Mouse (Mus musculus) adrenal gland, postnatal 36 days (tissue): Measurements from ENCODE around the gene Gnl3. TPM values are rescaled to one million over a fixed set of nuclear protein-coding genes. Genes with fewer than 3 reads are reported as not detected.

Experiments used
- DNase-seq, 2 experiments: peaks; one replicate each; pipeline ENCODE4 v3.0.0; 2021; ENCODE audit warnings: mixed read lengths in 1 of 2
- long read RNA-seq, 2 experiments: library from polyadenylated mRNA; stranded (forward); transcript quantifications; one replicate each; pipeline ENCODE4 v2.0.0; 2021; ENCODE audit warnings: borderline sequencing depth in 2 of 2
- total RNA-seq, 2 experiments: library from RNA; stranded (reverse); gene quantifications; 2 replicates each; pipeline ENCODE4 v1.2.3; 2021

The Gnl3 gene
- total RNA-seq = 100 to 1,000 TPM in 1 of 2 experiments, 10 to 100 TPM in 1; 70.5 to 126 TPM
- long read RNA-seq, experiment 1, transcript Gnl3-201 (15 exons, 1,947 nt) = major isoform, 37 of 54 reads
- long read RNA-seq, experiment 1, partial matches to known transcripts = 9 of 54 reads
- long read RNA-seq, experiment 1, other reads (novel, unspliced or antisense) = 4 of 54 reads
- long read RNA-seq, experiment 2, transcript Gnl3-201 (15 exons, 1,947 nt) = major isoform, 11 of 16 reads
- long read RNA-seq, experiment 2, partial matches to known transcripts = 0 of 16 reads
- long read RNA-seq, experiment 2, other reads (novel, unspliced or antisense) = 5 of 16 reads

GRCm38 (mm10) chr14:31018860-31019291 is at the start of gene Gnl3, which contains the start of gene Pbrm1:
TSS of gene Gnl3 (minus strand) at chr14:31019152.
TSS of gene Pbrm1 (plus strand) at chr14:31019138.
- DNase-seq = peak; percentile 98 to 99

- DNase-seq = peak; percentile 5 to 40
Measured at GRCm38 (mm10) chr14:31062277-31062676, 43.3 kb upstream of the Gnl3 start.

GRCm38 (mm10) chr14:31045817-31046216 is 26.9 kb upstream of the Gnl3 start:
- no peak for DNase-seq

- DNase-seq = no peak
Measured at GRCm38 (mm10) chr14:31045296-31045695, 26.3 kb upstream of the Gnl3 start.

- DNase-seq = peak in 1 of 2 experiments; percentile 21
Measured at GRCm38 (mm10) chr14:31025785-31026184, 6.8 kb upstream of the Gnl3 start.

GRCm38 (mm10) chr14:31022579-31022978 is 3.6 kb upstream of the Gnl3 start:
- DNase-seq = no peak

GRCm38 (mm10) chr14:31019331-31020205 is 616 bp upstream of the Gnl3 start:
- peak; percentile 83 to 93 for DNase-seq

- peak; percentile 32 to 40 for DNase-seq
Measured at GRCm38 (mm10) chr14:31017854-31018253, 1.1 kb downstream of the Gnl3 start.

GRCm38 (mm10) chr14:31016063-31016462 is 2.9 kb downstream of the Gnl3 start:
- no peak for DNase-seq

- DNase-seq = no peak
Measured at GRCm38 (mm10) chr14:31013928-31014327, 5.0 kb downstream of the Gnl3 start.

- no peak for DNase-seq
Measured at GRCm38 (mm10) chr14:31011588-31011987, 7.4 kb downstream of the Gnl3 start.

- no peak for DNase-seq
Measured at GRCm38 (mm10) chr14:31006779-31007178, 12.2 kb downstream of the Gnl3 start.

GRCm38 (mm10) chr14:31004527-31004926 is 14.4 kb downstream of the Gnl3 start:
- DNase-seq = no peak

- peak; percentile 90 to 95 for DNase-seq
Measured at GRCm38 (mm10) chr14:31001307-31002205, 17.4 kb downstream of the Gnl3 start, which contains the start of the genes Glt8d1 and Spcs1. TSS of gene Glt8d1 (plus strand) at chr14:31001400. TSS of gene Spcs1 (minus strand) at chr14:31001672.

GRCm38 (mm10) chr14:31000816-31001306 is 18.1 kb downstream of the Gnl3 start:
- DNase-seq = no peak

- no peak for DNase-seq
Measured at GRCm38 (mm10) chr14:31000356-31000755, 18.6 kb downstream of the Gnl3 start.

GRCm38 (mm10) chr14:30996417-30996816 is 22.5 kb downstream of the Gnl3 start:
- no peak for DNase-seq

GRCm38 (mm10) chr14:30976222-30976621 is 42.7 kb downstream of the Gnl3 start:
- DNase-seq = no peak

GRCm38 (mm10) chr14:30974204-30974603 is 44.7 kb downstream of the Gnl3 start:
- DNase-seq = peak; percentile 32 to 60
